Mouse (Mus musculus) Patski (cell line): ENCODE data around the gene Paqr9. TPM values are rescaled to one million over a fixed set of nuclear protein-coding genes. Genes with fewer than 3 reads are reported as not detected.

ENCODE experiments used
- ATAC-seq: fragments of 100-300 bp; one replicate; pipeline ENCODE4 v1.8.0; 2021
- CTCF ChIA-PET: fragments of 350-600 bp; sonication (Branson Sonifier 250); formaldehyde crosslinking; loops from one replicate; lab custom pipeline; 2022; ENCODE audit warnings: inconsistent platforms; lab: Charles Lee
- POLR2A ChIA-PET: fragments of 350-600 bp; sonication (Branson Sonifier 250); formaldehyde crosslinking; loops from one replicate; lab custom pipeline; 2022; ENCODE audit warnings: antibody characterized with exemption, inconsistent platforms; lab: Charles Lee
- DNase-seq: peaks from one replicate; pipeline ENCODE4 v3.0.0-alpha.2; 2011; ENCODE audit warnings: low read depth, low spot score
- H3K27me3 ChIP-seq: fragments of 371-371 bp; one replicate; pipeline ENCODE4 v1.5.1; 2021
- CTCF ChIP-seq: fragments of 100-300 bp; IDR thresholded peaks from one replicate; pipeline ENCODE4 v1.5.1; 2021
- in situ Hi-C: fragments of 300-500 bp; cut with MboI; formaldehyde crosslinking; loops from 3 replicates; pipeline ENCODE4 v1.11.1; 2018; ENCODE audit warnings: low pct_unique_long_range_greater_than_20kb, mixed read lengths
- polyA plus RNA-seq: library from polyadenylated mRNA; unstranded; gene quantifications from one replicate; pipeline ENCODE4 v1.2.3, GENCODE M21; 2021

Paqr9 gene
- polyA plus RNA-seq, 1 experiment from 2014 or later: 1.6 TPM

DNA sequence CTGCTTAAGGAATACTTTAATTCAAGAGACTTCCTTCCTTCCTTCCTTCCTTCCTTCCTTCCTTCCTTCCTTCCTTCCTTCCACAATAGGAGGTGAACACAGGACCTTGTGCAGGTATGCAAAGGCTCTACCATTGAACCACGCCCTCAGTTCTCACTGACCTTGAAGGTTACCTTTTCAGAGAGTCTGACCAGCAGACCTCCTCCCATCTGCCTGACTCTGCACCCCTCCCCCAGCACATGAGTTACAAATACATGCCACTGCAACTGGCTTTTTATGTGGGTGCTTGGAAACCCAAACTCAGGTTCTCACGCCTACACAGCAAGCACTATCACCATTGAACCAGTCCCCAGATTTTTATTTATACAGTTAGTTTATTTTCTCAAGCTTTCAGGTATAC lies 36.9 kb upstream of the Paqr9 start:
- no peak for ATAC-seq
- H3K27me3 ChIP-seq: no peaks in the 10 kb centered on the region
- TF ChIP-seq CTCF: no peak
- no peak for DNase-seq
- in situ Hi-C loops: no loop called here
- ChIA-PET POLR2A (interaction anchor here (1.3 kb wide), 1 partner anchor 8 kb away, joined by 3 read pairs; no protein-coding TSS in a partner anchor), CTCF (no interaction called here)

DNA sequence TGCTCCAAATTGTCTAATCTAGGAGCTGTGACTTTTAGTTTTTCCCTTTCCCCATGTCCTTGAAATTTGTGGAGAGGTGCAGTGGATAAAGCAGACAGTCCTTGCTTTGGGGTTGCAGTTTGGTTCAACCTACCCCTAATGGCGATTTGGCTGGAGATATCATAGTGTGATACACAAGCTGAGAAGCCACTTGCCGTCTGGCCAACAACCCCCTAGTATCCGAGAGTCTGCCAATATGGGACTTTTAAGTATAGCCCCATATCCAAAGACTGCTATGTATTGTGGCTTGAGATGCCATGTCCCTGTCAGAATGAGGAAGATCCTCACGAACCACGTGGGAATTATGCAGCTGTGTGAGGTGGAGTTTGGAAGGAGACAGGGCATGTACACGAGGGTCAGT lies 34.1 kb upstream of the Paqr9 start:
- TF ChIP-seq CTCF: no peak
- in situ Hi-C loops: no loop called here
- POLR2A ChIA-PET: interaction anchor here (0.6 kb wide), 1 partner anchor 996 kb away, joined by 4 read pairs; no protein-coding TSS in a partner anchor
- ATAC-seq: no peak
- CTCF ChIA-PET: interaction anchor here (0.7 to 1.7 kb wide), 11 partner anchors 9 to 332 kb away, joined by 3 to 5 read pairs (median 3); partner anchors contain the start of gene Atr
- H3K27me3 ChIP-seq: no peaks in the 10 kb centered on the region
- DNase-seq: no peak

DNA sequence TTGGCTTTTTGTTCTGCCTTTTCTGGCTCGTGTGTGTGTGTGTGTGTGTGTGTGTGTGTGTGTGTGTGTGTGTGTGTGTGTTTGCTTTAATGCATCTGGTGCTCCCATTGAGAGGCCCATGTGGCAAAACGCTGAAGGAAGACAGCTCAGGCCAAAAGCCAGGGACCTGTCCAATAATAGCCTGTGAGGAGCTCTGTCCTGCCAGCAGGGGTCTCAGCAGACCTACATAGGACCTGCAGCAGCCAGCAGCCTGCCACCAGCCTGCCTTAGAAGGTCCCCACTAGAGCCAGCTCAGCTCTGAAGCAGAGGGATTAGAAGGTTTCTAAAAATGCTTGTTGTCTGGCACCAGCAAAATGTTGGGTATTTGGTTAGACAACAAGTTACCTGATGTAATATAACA lies 33.5 kb upstream of the Paqr9 start:
- in situ Hi-C loops: no loop called here
- TF ChIP-seq CTCF: peak; percentile 71
- ChIA-PET POLR2A (interaction anchor here (0.6 kb wide), 1 partner anchor 997 kb away, joined by 4 read pairs; no protein-coding TSS in a partner anchor), CTCF (interaction anchor here (0.7 to 1.7 kb wide), 12 partner anchors 9 to 331 kb away, joined by 3 to 5 read pairs (median 3); partner anchors contain the start of gene Atr)
- DNase-seq (no peak), ATAC-seq (peak; percentile 65)
- no peaks in the 10 kb centered on the region for H3K27me3 ChIP-seq

- POLR2A ChIA-PET: no interaction called here
- ATAC-seq: no peak
- DNase-seq: no peak
- TF ChIP-seq CTCF: no peak
- in situ Hi-C loops: no loop called here
- CTCF ChIA-PET: interaction anchor here (0.6 to 1.2 kb wide), 2 partner anchors 82 to 181 kb away, joined by 3 read pairs; no protein-coding TSS in a partner anchor
- no peaks in the 10 kb centered on the region for H3K27me3 ChIP-seq
These were observed 31.8 kb upstream of the Paqr9 start for GRCm38 (mm10) chr9:95527676-95528075.

DNA sequence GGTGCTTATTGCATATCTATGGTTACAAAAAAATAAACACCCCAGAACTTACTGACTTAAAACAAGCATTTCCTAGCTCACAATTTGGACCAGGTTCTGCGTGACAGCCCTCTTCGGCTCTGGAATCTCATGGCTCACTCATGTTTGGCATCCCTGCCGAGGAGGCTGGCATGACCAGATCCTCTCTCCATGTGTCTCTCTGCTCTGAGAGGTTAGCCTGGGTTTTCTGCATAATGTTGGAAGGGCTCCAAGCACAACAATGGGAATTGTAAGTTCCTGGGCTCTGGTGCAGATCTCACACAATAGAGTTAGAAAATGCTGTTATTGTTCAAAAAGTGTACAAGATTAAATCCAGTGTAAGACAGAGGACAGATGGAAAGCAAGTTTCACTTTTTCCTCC lies 28.3 kb upstream of the Paqr9 start:
- no peak for TF ChIP-seq CTCF
- ChIA-PET CTCF (interaction anchor here (1.0 kb wide), 2 partner anchors 14 to 322 kb away, joined by 3 to 5 read pairs; no protein-coding TSS in a partner anchor), POLR2A (no interaction called here)
- no peaks in the 10 kb centered on the region for H3K27me3 ChIP-seq
- in situ Hi-C loops: loop anchor here (5.0 kb wide), 2 partner anchors 161 to 326 kb away; partner anchors contain the start of gene Atr
- ATAC-seq (no peak), DNase-seq (peak; percentile 46)

DNA sequence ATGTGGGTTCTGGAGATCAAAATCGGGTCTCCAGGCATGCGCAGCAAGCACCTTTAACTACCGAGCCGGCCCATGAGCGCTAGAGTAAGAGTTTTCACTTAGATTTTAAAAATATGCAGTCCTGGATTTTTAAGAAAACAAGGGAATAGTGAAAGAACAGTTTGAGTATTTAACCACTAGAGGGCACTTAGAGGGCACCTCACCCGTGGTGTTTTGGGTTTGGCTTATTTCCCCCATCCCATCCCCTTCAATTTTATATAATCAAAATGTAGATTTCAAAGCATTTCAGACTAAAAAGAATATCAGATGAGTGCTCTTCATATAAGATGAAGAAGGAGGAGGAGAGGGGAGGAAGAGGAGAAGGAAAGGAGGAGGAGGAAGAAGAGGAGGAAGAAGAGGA lies 25.6 kb upstream of the Paqr9 start:
- CTCF ChIA-PET: interaction anchor here (1.0 to 1.2 kb wide), 2 partner anchors 21 to 163 kb away, joined by 3 read pairs; no protein-coding TSS in a partner anchor
- ATAC-seq (no peak), DNase-seq (no peak)
- in situ Hi-C loops: loop anchor here (5.0 kb wide), 2 partner anchors 158 to 323 kb away; partner anchors contain the start of gene Atr
- peak; percentile 69 for TF ChIP-seq CTCF
- H3K27me3 ChIP-seq: no peaks in the 10 kb centered on the region
- POLR2A ChIA-PET: interaction anchor here (0.6 kb wide), 1 partner anchor 33 kb away, joined by 3 read pairs; no protein-coding TSS in a partner anchor

- peaks cover 6% of the 10 kb centered on the region for H3K27me3 ChIP-seq
- POLR2A ChIA-PET: no interaction called here
- ATAC-seq: no peak
- in situ Hi-C loops: no loop called here
- no peak for TF ChIP-seq CTCF
- CTCF ChIA-PET: interaction anchor here (1.4 to 1.5 kb wide), 3 partner anchors 10 to 137 kb away, joined by 3 to 5 read pairs (median 4); no protein-coding TSS in a partner anchor
- DNase-seq: no peak
These were observed 20.2 kb upstream of the Paqr9 start for GRCm38 (mm10) chr9:95539176-95539800.

DNA sequence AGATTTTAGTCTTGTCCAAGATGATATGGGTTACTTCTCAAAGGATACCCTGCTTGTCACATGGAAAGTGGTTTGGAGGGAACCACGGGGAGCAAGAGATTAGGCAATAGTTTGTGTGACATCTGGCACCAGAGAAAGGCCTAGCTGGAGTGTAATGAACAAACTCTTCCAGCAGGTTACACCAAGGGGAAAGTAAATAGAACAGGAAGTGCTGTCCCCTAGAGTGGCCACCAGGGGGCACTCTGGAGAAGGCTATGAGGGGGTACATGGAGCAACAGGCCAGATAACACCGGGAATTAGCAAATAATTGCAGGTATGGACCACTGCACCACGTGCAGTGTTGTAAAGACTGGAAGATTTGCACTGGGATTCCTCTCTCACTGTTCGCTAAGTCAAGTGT lies 19.0 kb upstream of the Paqr9 start:
- CTCF ChIA-PET: interaction anchor here (1.0 to 1.5 kb wide), 5 partner anchors 9 to 179 kb away, joined by 3 to 5 read pairs (median 4); no protein-coding TSS in a partner anchor
- no peak for DNase-seq
- peak; percentile 90 for TF ChIP-seq CTCF
- in situ Hi-C loops: no loop called here
- ATAC-seq: peak; percentile 62
- H3K27me3 ChIP-seq: peaks cover 6% of the 10 kb centered on the region
- POLR2A ChIA-PET: no interaction called here

DNA sequence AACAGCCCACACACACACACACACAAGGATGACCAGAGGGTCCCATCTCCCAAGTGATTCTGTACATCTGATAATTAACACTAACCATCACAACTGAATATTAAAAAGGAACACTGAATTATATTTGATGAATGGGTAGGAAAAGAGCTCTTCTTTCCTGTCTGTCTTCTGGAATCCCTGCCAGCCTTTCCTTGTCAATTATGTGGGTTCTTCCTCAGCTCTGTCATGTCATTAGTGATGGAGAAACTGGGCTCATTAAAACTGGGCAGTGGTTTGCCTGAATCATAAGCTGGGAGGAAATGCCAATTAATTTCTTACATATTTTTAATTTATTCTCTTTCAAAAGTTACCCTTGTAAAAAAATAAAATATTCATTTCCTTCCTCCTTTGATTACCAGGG lies 18.2 kb upstream of the Paqr9 start:
- CTCF ChIA-PET: interaction anchor here (0.7 to 1.5 kb wide), 2 partner anchors 155 to 178 kb away, joined by 3 to 4 read pairs; no protein-coding TSS in a partner anchor
- POLR2A ChIA-PET: no interaction called here
- ATAC-seq (no peak), DNase-seq (no peak)
- TF ChIP-seq CTCF: no peak
- peaks cover 6% of the 10 kb centered on the region for H3K27me3 ChIP-seq
- in situ Hi-C loops: no loop called here

DNA sequence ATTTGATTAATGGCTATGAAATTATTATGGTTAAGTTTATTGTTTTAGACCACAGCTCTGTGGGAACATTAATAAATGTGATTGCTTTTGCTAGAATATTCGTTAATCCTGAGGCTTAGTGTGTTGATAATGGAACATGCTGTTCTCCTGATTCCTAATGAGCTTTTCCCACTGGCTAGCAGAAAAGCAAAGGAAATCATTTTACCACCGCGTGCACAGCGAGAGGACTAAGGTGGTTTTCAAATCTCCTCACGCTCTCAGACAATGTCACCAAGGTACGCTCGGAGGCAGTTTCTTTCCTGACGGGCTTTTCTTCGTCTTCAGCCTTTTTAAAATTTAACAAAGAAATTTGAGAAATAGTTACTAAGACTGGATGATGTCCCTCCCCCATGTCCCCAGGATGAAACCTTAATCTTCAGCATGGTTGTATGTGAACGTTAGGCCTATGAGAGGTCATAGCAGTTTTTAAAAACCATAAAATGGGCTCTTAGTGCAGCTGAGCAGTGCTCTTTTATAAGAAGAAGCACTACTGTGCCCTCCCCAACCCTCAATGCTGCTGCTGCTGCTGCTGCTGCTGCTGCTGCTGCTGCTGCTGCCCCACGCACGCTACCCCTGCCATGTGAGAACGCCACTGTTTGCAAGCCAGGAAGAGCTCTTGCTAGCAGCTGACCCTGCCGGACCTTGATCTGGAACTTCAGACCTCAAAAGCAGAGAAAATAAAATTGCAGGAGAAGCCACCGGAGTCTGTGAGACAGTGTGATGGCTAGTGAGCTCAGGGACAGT lies 17.6 kb upstream of the Paqr9 start:
- no peak for ATAC-seq
- CTCF ChIA-PET: interaction anchor here (0.7 to 1.5 kb wide), 3 partner anchors 154 to 178 kb away, joined by 3 to 4 read pairs (median 3); no protein-coding TSS in a partner anchor
- no peak for TF ChIP-seq CTCF
- in situ Hi-C loops: no loop called here
- DNase-seq: no peak
- peaks cover 6% of the 10 kb centered on the region for H3K27me3 ChIP-seq
- POLR2A ChIA-PET: no interaction called here
